Mouse (Mus musculus) brain, embryonic 14.5 days (tissue): ENCODE data around the gene Gm42742.

Experiments used
- CTCF ChIP-seq: fragments of 200-500 bp; IDR thresholded peaks from 2 replicates; pipeline ENCODE4 v1.5.1; 2012; ENCODE audit warnings: inconsistent platforms, mild to moderate bottlenecking, moderate library complexity, borderline replicate concordance; ENCODE audit not compliant: insufficient read depth, insufficient read length; ENCODE audit errors: extremely low read depth
- POLR2A ChIP-seq: fragments of 200-500 bp; IDR thresholded peaks from 2 replicates; pipeline ENCODE4 v1.6.1; 2012; ENCODE audit warnings: mild to moderate bottlenecking, inconsistent platforms, borderline replicate concordance; ENCODE audit not compliant: poor library complexity, insufficient read depth, insufficient read length, severe bottlenecking; ENCODE audit errors: extremely low read depth

DNA sequence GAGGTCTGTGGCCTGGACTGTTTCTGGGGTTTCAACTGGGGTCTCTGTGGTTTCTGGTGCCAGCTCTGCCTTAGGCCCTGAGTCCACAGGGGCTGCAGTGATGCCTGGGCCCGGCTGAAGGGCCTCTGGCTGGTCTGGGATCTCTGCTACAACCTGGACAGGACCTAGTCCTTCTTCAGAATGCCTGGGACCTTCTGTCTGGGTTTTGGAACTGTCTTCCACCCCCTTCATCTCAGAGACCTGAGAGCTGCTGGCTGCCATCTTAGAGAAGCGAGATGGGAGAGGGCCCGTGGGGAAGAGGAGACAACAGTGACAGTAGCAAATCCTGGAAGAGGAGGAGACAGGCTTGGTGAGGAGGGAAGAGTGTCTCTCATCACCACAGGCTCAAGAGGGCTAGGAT, 866 bp downstream of the Gm42742 start:
- TF ChIP-seq POLR2A, result no peak
- no peak for TF ChIP-seq CTCF
